Mouse (Mus musculus): ENCODE data around the gene Tcp11l2. TPM values are rescaled to one million over a fixed set of nuclear protein-coding genes. Genes with fewer than 3 reads are reported as not detected.

Gene Tcp11l2
- polyA plus RNA-seq, 1 experiment from 2014 or later = 15.0 TPM

GRCm38 (mm10) chr10:84638382-84638781 lies 62.0 kb downstream of the Tcp11l2 start:
- H3K27me3 ChIP-seq = no peaks in the 10 kb centered on the region
- H3K27ac ChIP-seq = no peak overlapping the region
- no peaks in the 10 kb centered on the region for H3K4me1 ChIP-seq (replicated peaks)
- H3K9me3 ChIP-seq = no peaks in the 10 kb centered on the region
- peaks cover 67% of the 10 kb centered on the region for H3K36me3 ChIP-seq
- no peak for ATAC-seq (ENCODE audit: insufficient number of reproducible peaks, insufficient read depth, low FRiP score, low TSS enrichment, low read depth)
- no peak overlapping the region for H3K9ac ChIP-seq (replicated peaks)
- WGBS = 89% methylated on average over 4 of the region's 4 CpGs
- H3K4me3 ChIP-seq (replicated peaks) = no peak overlapping the region
- H3K4me2 ChIP-seq = no peak overlapping the region

DNA sequence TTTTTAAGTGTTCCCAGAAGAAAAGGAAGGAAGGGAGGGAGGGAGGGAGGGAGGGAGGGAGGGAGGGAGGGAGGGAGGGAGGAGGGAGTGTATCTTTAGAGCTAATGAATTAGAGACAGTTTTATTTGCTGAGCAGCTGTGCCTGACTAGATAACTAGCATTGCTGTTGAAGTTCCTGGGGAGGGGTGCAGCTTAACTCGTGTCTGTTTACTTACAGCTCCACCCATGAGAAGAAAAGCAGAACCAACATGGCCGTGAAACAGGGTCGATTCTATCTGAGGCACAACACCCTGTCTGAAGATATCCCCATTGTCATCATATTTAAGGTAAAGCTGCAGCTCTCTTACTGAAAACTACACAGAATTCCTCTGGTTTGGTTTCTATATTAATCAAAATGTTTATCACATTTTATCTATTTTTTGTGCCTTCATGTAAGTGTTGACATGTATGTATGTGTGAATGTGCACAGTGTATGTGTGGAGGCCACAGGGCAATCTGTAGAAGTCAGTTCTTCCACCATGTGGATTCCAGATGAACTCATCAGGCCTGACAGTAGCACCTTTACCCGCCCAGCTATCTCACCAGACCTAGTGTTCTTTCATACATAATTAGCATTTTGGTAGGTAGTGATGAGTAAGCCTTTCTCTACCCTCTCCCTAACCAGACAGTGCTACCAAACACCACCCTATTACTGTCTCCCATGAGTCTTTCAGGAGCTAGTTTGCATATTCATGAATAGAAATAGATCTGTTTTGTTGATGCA lies 63.3 kb downstream of the Tcp11l2 start:
- H3K4me1 ChIP-seq (replicated peaks) = no peaks in the 10 kb centered on the region
- ATAC-seq (ENCODE audit: insufficient number of reproducible peaks, insufficient read depth, low FRiP score, low TSS enrichment, low read depth) = no peak
- H3K4me3 ChIP-seq (replicated peaks) = no peak overlapping the region
- no peaks in the 10 kb centered on the region for H3K27me3 ChIP-seq
- H3K9ac ChIP-seq (replicated peaks) = no peak overlapping the region
- no peak overlapping the region for H3K4me2 ChIP-seq
- H3K27ac ChIP-seq = no peak overlapping the region
- H3K36me3 ChIP-seq = peaks cover 59% of the 10 kb centered on the region
- H3K9me3 ChIP-seq = no peaks in the 10 kb centered on the region
- WGBS = 78% methylated on average over 4 of the region's 4 CpGs

- Histone ChIP-seq H3K4me2 (no peak overlapping the region), H3K4me3 (replicated peaks) (no peak overlapping the region), H3K9me3 (no peaks in the 10 kb centered on the region), H3K4me1 (replicated peaks) (no peaks in the 10 kb centered on the region), H3K36me3 (peaks cover 59% of the 10 kb centered on the region), H3K27ac (no peak overlapping the region), H3K27me3 (no peaks in the 10 kb centered on the region), H3K9ac (replicated peaks) (no peak overlapping the region)
- ATAC-seq (ENCODE audit: insufficient number of reproducible peaks, insufficient read depth, low FRiP score, low TSS enrichment, low read depth) = no peak
- 91% methylated on average over 7 of the region's 7 CpGs for WGBS
Measured at GRCm38 (mm10) chr10:84640861-84641260, 64.4 kb downstream of the Tcp11l2 start.

GRCm38 (mm10) chr10:84641576-84641975 lies 65.2 kb downstream of the Tcp11l2 start:
- H3K4me3 ChIP-seq (replicated peaks) = no peak overlapping the region
- WGBS = 89% methylated on average over 2 of the region's 2 CpGs
- no peak overlapping the region for H3K27ac ChIP-seq
- H3K9me3 ChIP-seq = no peaks in the 10 kb centered on the region
- no peaks in the 10 kb centered on the region for H3K27me3 ChIP-seq
- H3K9ac ChIP-seq (replicated peaks) = no peak overlapping the region
- no peaks in the 10 kb centered on the region for H3K4me1 ChIP-seq (replicated peaks)
- ATAC-seq (ENCODE audit: insufficient number of reproducible peaks, insufficient read depth, low FRiP score, low TSS enrichment, low read depth) = no peak
- no peak overlapping the region for H3K4me2 ChIP-seq
- peaks cover 53% of the 10 kb centered on the region for H3K36me3 ChIP-seq

DNA sequence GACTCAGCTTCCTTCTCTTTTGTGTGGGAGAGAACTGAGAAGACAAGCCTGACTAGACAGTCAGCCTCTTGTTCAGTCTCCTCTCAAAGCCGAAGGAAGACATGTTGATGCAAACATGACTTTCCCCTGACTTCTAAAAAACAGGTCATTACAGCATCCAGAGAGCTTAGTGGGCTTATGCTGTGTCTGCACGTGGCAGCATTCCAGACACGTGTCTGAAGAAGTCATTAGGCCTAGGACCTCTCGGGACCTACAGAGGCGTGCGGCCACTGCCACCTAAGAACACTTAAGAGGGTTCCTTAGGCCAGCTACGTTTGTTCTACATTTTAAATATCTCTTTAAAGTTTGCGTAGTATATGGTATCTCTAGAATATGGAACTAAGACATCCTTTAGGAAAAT lies 69.5 kb downstream of the Tcp11l2 start:
- Histone ChIP-seq H3K27ac (no peak overlapping the region), H3K4me2 (no peak overlapping the region), H3K36me3 (peaks cover 28% of the 10 kb centered on the region), H3K9ac (replicated peaks) (no peak overlapping the region), H3K27me3 (no peaks in the 10 kb centered on the region), H3K4me1 (replicated peaks) (no peaks in the 10 kb centered on the region), H3K9me3 (no peaks in the 10 kb centered on the region), H3K4me3 (replicated peaks) (no peak overlapping the region)
- 81% methylated on average over 8 of the region's 8 CpGs for WGBS
- no peak for ATAC-seq (ENCODE audit: insufficient number of reproducible peaks, insufficient read depth, low FRiP score, low TSS enrichment, low read depth)

DNA sequence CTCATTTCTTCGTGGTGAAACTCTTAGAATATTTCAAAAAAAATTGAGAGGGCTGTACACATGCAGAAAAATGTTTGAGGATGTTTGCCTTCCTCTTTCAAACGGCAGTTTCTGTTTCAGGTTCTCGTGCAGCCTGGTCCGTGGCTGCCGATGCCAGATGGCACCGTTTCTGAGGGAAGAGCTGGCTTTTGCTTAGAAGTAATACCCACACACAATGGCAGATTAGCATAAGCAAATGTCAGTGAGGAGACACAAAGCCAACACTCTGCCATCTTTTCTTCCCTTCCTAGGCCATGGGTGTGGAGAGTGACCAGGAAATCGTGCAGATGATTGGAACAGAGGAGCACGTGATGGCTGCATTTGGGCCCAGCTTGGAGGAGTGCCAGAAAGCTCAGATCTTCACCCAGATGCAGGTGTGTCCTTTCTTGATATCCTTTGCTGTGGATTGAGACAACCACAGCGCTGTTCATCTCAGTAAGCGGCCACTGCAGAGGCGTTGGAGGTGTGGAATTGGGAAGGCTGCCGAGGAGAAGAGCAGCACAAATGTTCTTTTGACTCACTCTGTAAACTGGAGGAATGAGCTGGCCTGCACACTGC lies 70.2 kb downstream of the Tcp11l2 start:
- H3K4me2 ChIP-seq = no peak overlapping the region
- 94% methylated on average over 12 of the region's 12 CpGs for whole genome bisulfite sequencing
- no peaks in the 10 kb centered on the region for H3K9me3 ChIP-seq
- H3K27ac ChIP-seq = no peak overlapping the region
- H3K36me3 ChIP-seq = peaks cover 30% of the 10 kb centered on the region
- H3K4me3 ChIP-seq (replicated peaks) = no peak overlapping the region
- H3K9ac ChIP-seq (replicated peaks) = no peak overlapping the region
- H3K27me3 ChIP-seq = no peaks in the 10 kb centered on the region
- no peak for ATAC-seq (ENCODE audit: insufficient number of reproducible peaks, insufficient read depth, low FRiP score, low TSS enrichment, low read depth)
- no peaks in the 10 kb centered on the region for H3K4me1 ChIP-seq (replicated peaks)

DNA sequence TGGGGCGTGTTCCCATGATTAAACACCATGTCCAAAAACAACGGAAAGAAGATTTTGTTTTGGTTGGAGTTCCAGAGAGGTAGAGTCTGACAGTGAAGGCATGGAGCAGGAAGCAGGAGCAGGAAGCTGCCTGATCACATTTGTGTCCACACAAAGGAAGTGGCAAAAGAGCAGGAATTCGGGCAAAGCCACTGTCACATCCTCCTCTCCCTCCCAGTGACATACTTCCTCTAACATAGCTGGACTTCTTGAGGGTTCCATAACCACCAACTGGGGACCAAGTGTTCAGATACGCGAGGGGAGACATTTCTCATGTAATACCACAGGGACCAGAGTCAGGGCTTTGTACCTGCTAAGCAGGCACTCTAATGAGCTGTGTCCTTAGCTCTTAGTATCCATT lies 70.8 kb downstream of the Tcp11l2 start:
- ATAC-seq (ENCODE audit: insufficient number of reproducible peaks, insufficient read depth, low FRiP score, low TSS enrichment, low read depth) = no peak
- no peaks in the 10 kb centered on the region for H3K4me1 ChIP-seq (replicated peaks)
- no peak overlapping the region for H3K27ac ChIP-seq
- no peak overlapping the region for H3K9ac ChIP-seq (replicated peaks)
- H3K9me3 ChIP-seq = no peaks in the 10 kb centered on the region
- peaks cover 32% of the 10 kb centered on the region for H3K36me3 ChIP-seq
- no peaks in the 10 kb centered on the region for H3K27me3 ChIP-seq
- H3K4me3 ChIP-seq (replicated peaks) = no peak overlapping the region
- WGBS = 90% methylated on average over 5 of the region's 5 CpGs
- no peak overlapping the region for H3K4me2 ChIP-seq

GRCm38 (mm10) chr10:84648911-84649310 lies 72.5 kb downstream of the Tcp11l2 start:
- WGBS = 83% methylated on average over 4 of the region's 4 CpGs
- ATAC-seq (ENCODE audit: insufficient number of reproducible peaks, insufficient read depth, low FRiP score, low TSS enrichment, low read depth) = no peak
- H3K9ac ChIP-seq (replicated peaks) = no peak overlapping the region
- H3K4me2 ChIP-seq = no peak overlapping the region
- peaks cover 44% of the 10 kb centered on the region for H3K36me3 ChIP-seq
- no peaks in the 10 kb centered on the region for H3K4me1 ChIP-seq (replicated peaks)
- no peaks in the 10 kb centered on the region for H3K27me3 ChIP-seq
- H3K4me3 ChIP-seq (replicated peaks) = no peak overlapping the region
- H3K27ac ChIP-seq = no peak overlapping the region
- no peaks in the 10 kb centered on the region for H3K9me3 ChIP-seq

DNA sequence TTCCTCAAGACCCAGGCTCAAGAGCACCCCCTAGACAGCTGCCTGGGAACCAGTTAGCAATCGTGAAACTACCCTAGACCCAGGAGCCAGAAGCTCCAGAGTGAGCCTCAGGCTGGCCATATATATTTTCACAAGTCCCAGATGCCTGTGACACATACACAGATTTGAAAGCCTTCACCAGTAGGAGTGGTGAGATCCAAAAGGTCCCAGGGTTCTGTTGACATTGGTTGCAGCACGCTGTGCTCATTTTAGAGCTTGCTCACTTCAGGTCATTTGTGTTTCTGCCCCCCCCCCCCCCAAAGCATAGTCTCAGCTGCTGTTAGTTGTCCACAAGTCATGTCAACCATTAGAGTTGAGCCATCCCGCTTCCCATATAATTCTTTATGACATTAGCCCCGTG lies 77.6 kb downstream of the Tcp11l2 start:
- Histone ChIP-seq H3K9ac (replicated peaks) (no peak overlapping the region), H3K36me3 (peaks cover 23% of the 10 kb centered on the region), H3K4me3 (replicated peaks) (no peak overlapping the region), H3K27me3 (no peaks in the 10 kb centered on the region), H3K4me2 (no peak overlapping the region), H3K4me1 (replicated peaks) (peaks cover 9% of the 10 kb centered on the region), H3K27ac (no peak overlapping the region), H3K9me3 (no peaks in the 10 kb centered on the region)
- WGBS = 80% methylated on average over 4 of the region's 4 CpGs
- no peak for ATAC-seq (ENCODE audit: insufficient number of reproducible peaks, insufficient read depth, low FRiP score, low TSS enrichment, low read depth)

GRCm38 (mm10) chr10:84654731-84655130 lies 78.3 kb downstream of the Tcp11l2 start:
- Histone ChIP-seq H3K4me2 (no peak overlapping the region), H3K4me3 (replicated peaks) (no peak overlapping the region), H3K27me3 (no peaks in the 10 kb centered on the region), H3K36me3 (peaks cover 23% of the 10 kb centered on the region), H3K27ac (no peak overlapping the region), H3K9ac (replicated peaks) (no peak overlapping the region), H3K9me3 (no peaks in the 10 kb centered on the region), H3K4me1 (replicated peaks) (peaks cover 12% of the 10 kb centered on the region)
- ATAC-seq (ENCODE audit: insufficient number of reproducible peaks, insufficient read depth, low FRiP score, low TSS enrichment, low read depth) = no peak
- 89% methylated on average over 4 of the region's 4 CpGs for WGBS

DNA sequence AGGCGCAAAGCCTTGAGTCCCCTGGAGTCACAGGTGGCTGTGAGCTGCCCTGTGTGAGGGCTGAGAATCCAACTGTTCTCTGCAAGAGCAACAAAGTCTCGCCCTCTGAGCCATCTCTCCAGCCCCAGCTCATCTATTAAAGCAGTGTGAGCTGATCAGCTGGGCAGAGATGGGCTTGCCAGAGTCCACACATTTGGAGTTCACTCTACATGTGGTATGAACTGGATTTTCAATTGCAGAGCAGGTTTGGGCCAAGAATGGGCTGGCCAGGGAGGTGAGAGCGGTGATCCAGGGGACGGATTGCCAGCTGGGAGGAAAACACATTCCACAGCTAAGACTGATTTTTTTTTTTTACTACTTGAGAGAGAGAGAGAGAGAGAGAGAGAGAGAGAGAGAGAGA lies 80.2 kb downstream of the Tcp11l2 start:
- H3K4me2 ChIP-seq = no peak overlapping the region
- peaks cover 12% of the 10 kb centered on the region for H3K4me1 ChIP-seq (replicated peaks)
- no peak overlapping the region for H3K27ac ChIP-seq
- WGBS = 83% methylated on average over 4 of the region's 4 CpGs
- no peaks in the 10 kb centered on the region for H3K9me3 ChIP-seq
- peaks cover 32% of the 10 kb centered on the region for H3K36me3 ChIP-seq
- ATAC-seq (ENCODE audit: insufficient number of reproducible peaks, insufficient read depth, low FRiP score, low TSS enrichment, low read depth) = no peak
- H3K9ac ChIP-seq (replicated peaks) = no peak overlapping the region
- H3K27me3 ChIP-seq = no peaks in the 10 kb centered on the region
- no peak overlapping the region for H3K4me3 ChIP-seq (replicated peaks)

All from limb, embryonic 12.5 days (tissue).